Mouse (Mus musculus): ENCODE measurements around the gene Ccdc183. TPM values are rescaled to one million over a fixed set of nuclear protein-coding genes. Genes with fewer than 3 reads are reported as not detected.
A peak's percentile ranks its signal among the peaks of the same experiment; 100 is the strongest.

Gene Ccdc183
- polyA plus RNA-seq, 1 experiment from 2014 or later, result 0.11 TPM

- H3K4me2 ChIP-seq (ENCODE audit: low read depth, low read length), result peak overlapping the region; percentile 92; the same call in 1 of the 2 replicates
- H3K27me3 ChIP-seq (ENCODE audit: control insufficient read depth, insufficient read depth, low read length), result peaks cover 26% of the 10 kb centered on the region
- no peak for ATAC-seq (replicated peaks; ENCODE audit: extremely low read depth, insufficient read depth, low FRiP score)
- no peak overlapping the region for H3K4me3 ChIP-seq (ENCODE audit: low read length)
- no peak overlapping the region for H3K9ac ChIP-seq (ENCODE audit: low read length)
- no peak overlapping the region for H3K27ac ChIP-seq (ENCODE audit: low read length)
- no peaks in the 10 kb centered on the region for H3K36me3 ChIP-seq (ENCODE audit: control insufficient read depth, insufficient read depth)
- WGBS, result 70% methylated on average over 4 of the region's 4 CpGs
- H3K9me3 ChIP-seq (replicated peaks; ENCODE audit: control insufficient read depth, low read length), result no peaks in the 10 kb centered on the region
- H3K4me1 ChIP-seq (ENCODE audit: control insufficient read depth, insufficient read depth, low read length), result peaks cover 11% of the 10 kb centered on the region
These were observed 3.4 kb upstream of the Ccdc183 start for GRCm38 (mm10) chr2:25620852-25621228.

DNA sequence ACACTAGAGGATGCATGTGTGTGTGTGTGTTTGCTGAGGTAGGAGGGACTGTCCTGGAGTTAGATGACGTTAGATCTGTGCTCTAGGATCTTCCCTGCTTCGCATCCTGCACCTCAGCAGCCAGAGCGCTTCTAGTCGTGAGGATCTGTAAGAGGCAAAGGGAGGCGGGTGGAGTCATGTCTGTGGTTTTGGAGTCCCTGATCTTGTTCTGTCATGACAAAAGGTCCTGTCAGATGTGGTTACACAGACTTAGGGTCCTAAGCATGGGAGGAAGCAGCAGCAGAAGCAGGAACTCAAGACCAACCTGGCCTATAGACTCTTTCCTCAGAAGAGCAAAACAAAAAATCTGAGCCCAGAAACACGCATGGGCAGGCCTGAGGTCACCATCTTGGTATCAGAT, 2.9 kb upstream of the Ccdc183 start:
- Histone ChIP-seq H3K27ac (ENCODE audit: low read length) (no peak overlapping the region), H3K9ac (ENCODE audit: low read length) (no peak overlapping the region), H3K4me1 (ENCODE audit: control insufficient read depth, insufficient read depth, low read length) (peaks cover 11% of the 10 kb centered on the region), H3K4me3 (ENCODE audit: low read length) (no peak overlapping the region), H3K36me3 (ENCODE audit: control insufficient read depth, insufficient read depth) (no peaks in the 10 kb centered on the region), H3K9me3 (replicated peaks; ENCODE audit: control insufficient read depth, low read length) (no peaks in the 10 kb centered on the region), H3K27me3 (ENCODE audit: control insufficient read depth, insufficient read depth, low read length) (peaks cover 30% of the 10 kb centered on the region), H3K4me2 (ENCODE audit: low read depth, low read length) (no peak overlapping the region)
- ATAC-seq (replicated peaks; ENCODE audit: extremely low read depth, insufficient read depth, low FRiP score), result no peak
- WGBS, result 77% methylated on average over 6 of the region's 6 CpGs

DNA sequence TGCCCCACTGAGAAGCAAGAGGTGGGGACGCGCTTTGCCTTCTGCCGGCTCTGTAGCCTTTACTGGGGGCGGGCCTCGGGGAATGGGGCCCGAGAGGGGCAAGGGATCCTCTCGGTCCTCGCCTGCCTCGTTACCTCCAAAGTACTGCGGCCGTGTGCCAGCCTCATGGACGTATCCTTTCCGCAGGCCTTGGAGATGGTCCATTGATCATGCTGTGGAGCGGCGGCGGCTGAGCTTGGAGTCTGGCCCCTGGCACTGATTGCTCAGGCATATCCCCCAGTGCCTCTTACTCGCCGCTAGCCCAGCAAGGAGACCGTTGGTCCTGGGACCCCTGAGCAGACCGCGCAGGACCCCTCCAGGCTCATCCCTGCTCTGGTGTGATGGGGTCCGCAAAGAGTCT, 1.1 kb downstream of the Ccdc183 start:
- 15% methylated on average over 22 of the region's 22 CpGs for WGBS

GRCm38 (mm10) chr2:25608671-25609070, 8.8 kb downstream of the Ccdc183 start:
- Histone ChIP-seq H3K4me1 (ENCODE audit: control insufficient read depth, insufficient read depth, low read length) (peaks cover 15% of the 10 kb centered on the region), H3K27ac (ENCODE audit: low read length) (peak overlapping the region; percentile 93), H3K9ac (ENCODE audit: low read length) (peak overlapping the region; percentile 99), H3K4me2 (ENCODE audit: low read depth, low read length) (peak overlapping the region; percentile 64), H3K4me3 (ENCODE audit: low read length) (peak overlapping the region; percentile 78), H3K27me3 (ENCODE audit: control insufficient read depth, insufficient read depth, low read length) (no peaks in the 10 kb centered on the region), H3K9me3 (replicated peaks; ENCODE audit: control insufficient read depth, low read length) (no peaks in the 10 kb centered on the region), H3K36me3 (ENCODE audit: control insufficient read depth, insufficient read depth) (no peaks in the 10 kb centered on the region)
- WGBS, result 62% methylated on average over 10 of the region's 10 CpGs
- no peak for ATAC-seq (replicated peaks; ENCODE audit: extremely low read depth, insufficient read depth, low FRiP score)

More for the DNA sequence above, 1.1 kb downstream of the Ccdc183 start:
- no peak for ATAC-seq (replicated peaks; ENCODE audit: extremely low read depth, insufficient read depth, low FRiP score)
- no peak overlapping the region for H3K27ac ChIP-seq (ENCODE audit: low read length)
- peak overlapping the region; percentile 25 for H3K4me3 ChIP-seq (ENCODE audit: low read length)
- H3K9me3 ChIP-seq (replicated peaks; ENCODE audit: control insufficient read depth, low read length), result no peaks in the 10 kb centered on the region
- peaks cover 45% of the 10 kb centered on the region for H3K27me3 ChIP-seq (ENCODE audit: control insufficient read depth, insufficient read depth, low read length)
- H3K4me2 ChIP-seq (ENCODE audit: low read depth, low read length), result peak overlapping the region; percentile 13; the same call in 1 of the 2 replicates
- H3K9ac ChIP-seq (ENCODE audit: low read length), result peak overlapping the region; percentile 28; the same call in 1 of the 2 replicates
- peaks cover 8% of the 10 kb centered on the region for H3K4me1 ChIP-seq (ENCODE audit: control insufficient read depth, insufficient read depth, low read length)
- H3K36me3 ChIP-seq (ENCODE audit: control insufficient read depth, insufficient read depth), result no peaks in the 10 kb centered on the region

- H3K9me3 ChIP-seq (replicated peaks; ENCODE audit: control insufficient read depth, low read length), result no peaks in the 10 kb centered on the region
- H3K27ac ChIP-seq (ENCODE audit: low read length), result peak within 1 kb of the TSS; percentile 93
- peaks cover 15% of the 10 kb centered on the region for H3K4me1 ChIP-seq (ENCODE audit: control insufficient read depth, insufficient read depth, low read length)
- H3K4me3 ChIP-seq (ENCODE audit: low read length), result peak within 1 kb of the TSS; percentile 78
- no peaks in the 10 kb centered on the region for H3K27me3 ChIP-seq (ENCODE audit: control insufficient read depth, insufficient read depth, low read length)
- peak; percentile 91 for ATAC-seq (replicated peaks; ENCODE audit: extremely low read depth, insufficient read depth, low FRiP score)
- H3K9ac ChIP-seq (ENCODE audit: low read length), result peak within 1 kb of the TSS; percentile 99
- H3K4me2 ChIP-seq (ENCODE audit: low read depth, low read length), result peak within 1 kb of the TSS; percentile 80
- under 1% methylated on average over 80 of the region's 80 CpGs for WGBS
- H3K36me3 ChIP-seq (ENCODE audit: control insufficient read depth, insufficient read depth), result no peaks in the 10 kb centered on the region
These were observed 9.5 kb downstream of the Ccdc183 start, which contains the start of gene Rabl6 for GRCm38 (mm10) chr2:25607761-25608622. Gene Rabl6, minus strand, starts transcription at chr2:25608521.

GRCm38 (mm10) chr2:25602526-25602925, 15.0 kb downstream of the Ccdc183 start:
- H3K27me3 ChIP-seq (ENCODE audit: control insufficient read depth, insufficient read depth, low read length), result no peaks in the 10 kb centered on the region
- H3K4me1 ChIP-seq (ENCODE audit: control insufficient read depth, insufficient read depth, low read length), result peaks cover 21% of the 10 kb centered on the region
- no peak overlapping the region for H3K9ac ChIP-seq (ENCODE audit: low read length)
- H3K4me3 ChIP-seq (ENCODE audit: low read length), result no peak overlapping the region
- no peak for ATAC-seq (replicated peaks; ENCODE audit: extremely low read depth, insufficient read depth, low FRiP score)
- WGBS, result 91% methylated on average over 5 of the region's 5 CpGs
- no peak overlapping the region for H3K4me2 ChIP-seq (ENCODE audit: low read depth, low read length)
- no peaks in the 10 kb centered on the region for H3K9me3 ChIP-seq (replicated peaks; ENCODE audit: control insufficient read depth, low read length)
- H3K27ac ChIP-seq (ENCODE audit: low read length), result no peak overlapping the region
- peaks cover 43% of the 10 kb centered on the region for H3K36me3 ChIP-seq (ENCODE audit: control insufficient read depth, insufficient read depth)

DNA sequence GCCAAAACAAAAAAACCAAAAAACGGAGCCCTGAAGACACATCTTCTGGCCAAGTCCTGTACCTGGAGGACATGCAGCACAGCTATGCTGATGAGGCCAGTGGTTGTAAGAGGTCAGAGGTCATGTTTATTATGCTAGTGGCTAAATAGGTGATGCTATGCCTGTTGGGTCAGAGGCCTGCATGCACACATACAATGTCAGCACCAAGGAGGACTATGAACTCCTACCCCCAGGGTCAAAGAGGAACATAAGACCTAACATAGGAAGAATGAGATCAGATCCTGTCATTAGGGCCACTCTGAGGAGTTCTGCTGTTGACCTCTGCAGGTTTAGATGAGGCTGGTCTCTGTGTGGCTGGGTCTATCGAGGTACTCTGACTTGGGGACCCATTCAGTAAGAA, 17.4 kb downstream of the Ccdc183 start:
- 85% methylated on average over 2 of the region's 2 CpGs for WGBS
- Histone ChIP-seq H3K27ac (ENCODE audit: low read length) (no peak overlapping the region), H3K27me3 (ENCODE audit: control insufficient read depth, insufficient read depth, low read length) (no peaks in the 10 kb centered on the region), H3K4me1 (ENCODE audit: control insufficient read depth, insufficient read depth, low read length) (peaks cover 12% of the 10 kb centered on the region), H3K36me3 (ENCODE audit: control insufficient read depth, insufficient read depth) (peaks cover 58% of the 10 kb centered on the region), H3K4me2 (ENCODE audit: low read depth, low read length) (no peak overlapping the region), H3K9ac (ENCODE audit: low read length) (no peak overlapping the region), H3K4me3 (ENCODE audit: low read length) (no peak overlapping the region), H3K9me3 (replicated peaks; ENCODE audit: control insufficient read depth, low read length) (no peaks in the 10 kb centered on the region)
- no peak for ATAC-seq (replicated peaks; ENCODE audit: extremely low read depth, insufficient read depth, low FRiP score)

DNA sequence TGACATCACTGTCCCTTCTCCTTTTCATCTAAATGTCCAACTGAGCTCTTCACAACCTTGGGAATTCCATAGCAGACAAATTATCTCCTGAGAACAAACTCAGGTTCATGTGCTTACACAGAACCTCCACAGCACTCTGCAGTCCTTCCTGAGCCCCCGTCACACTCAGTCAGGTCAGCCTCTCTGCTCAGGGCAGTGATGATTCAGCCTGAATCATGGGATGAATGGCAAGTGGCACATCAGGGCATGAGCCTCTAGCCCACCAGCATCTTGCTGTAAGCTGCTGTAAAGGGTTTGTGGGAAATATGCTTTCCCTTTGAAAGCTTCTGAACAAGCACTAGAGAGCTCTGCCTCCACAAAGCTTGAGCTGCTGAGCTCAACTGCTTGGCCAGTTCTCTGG, 18.7 kb downstream of the Ccdc183 start:
- no peak overlapping the region for H3K4me3 ChIP-seq (ENCODE audit: low read length)
- ATAC-seq (replicated peaks; ENCODE audit: extremely low read depth, insufficient read depth, low FRiP score), result no peak
- no peaks in the 10 kb centered on the region for H3K9me3 ChIP-seq (replicated peaks; ENCODE audit: control insufficient read depth, low read length)
- H3K36me3 ChIP-seq (ENCODE audit: control insufficient read depth, insufficient read depth), result peaks cover 63% of the 10 kb centered on the region
- H3K4me2 ChIP-seq (ENCODE audit: low read depth, low read length), result no peak overlapping the region
- H3K4me1 ChIP-seq (ENCODE audit: control insufficient read depth, insufficient read depth, low read length), result peaks cover 12% of the 10 kb centered on the region
- no peak overlapping the region for H3K27ac ChIP-seq (ENCODE audit: low read length)
- H3K27me3 ChIP-seq (ENCODE audit: control insufficient read depth, insufficient read depth, low read length), result no peaks in the 10 kb centered on the region
- no peak overlapping the region for H3K9ac ChIP-seq (ENCODE audit: low read length)
- 92% methylated on average over 1 of the region's 1 CpGs for WGBS

DNA sequence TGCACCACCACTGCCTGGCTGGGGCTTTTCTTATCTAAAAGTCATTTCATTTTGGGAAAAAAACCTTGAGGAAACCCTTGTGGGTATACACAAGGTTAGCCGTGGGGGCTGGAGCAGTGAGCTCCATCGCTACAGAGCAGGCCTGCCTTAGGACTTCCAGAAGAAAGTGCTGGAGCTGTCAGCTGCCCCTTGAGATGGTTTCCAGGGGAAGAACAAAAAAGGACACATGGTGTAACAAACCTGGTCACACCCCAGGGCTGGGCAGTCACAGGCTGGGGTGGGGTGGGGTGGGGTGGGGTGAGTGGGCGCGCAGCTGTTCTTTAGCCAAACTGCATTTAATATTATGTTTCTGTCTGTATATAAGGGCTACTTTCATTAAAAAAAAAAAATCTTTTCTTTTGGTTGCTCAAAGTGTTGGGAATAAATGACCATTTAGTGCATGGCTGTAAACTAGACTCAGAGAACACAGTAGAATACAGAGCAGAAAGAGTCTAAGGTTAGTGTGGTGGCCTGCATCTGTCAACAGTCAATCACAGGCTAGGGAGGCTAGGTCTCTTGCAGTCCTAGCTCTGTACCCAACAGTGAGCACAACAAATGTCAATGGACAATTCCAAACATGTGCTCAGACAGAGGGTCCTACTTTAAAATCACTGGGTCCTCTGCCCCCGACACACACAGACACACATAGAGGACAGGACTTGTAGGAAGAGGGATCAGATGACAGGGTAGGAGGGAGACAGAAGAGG, 20.5 kb downstream of the Ccdc183 start:
- H3K4me1 ChIP-seq (ENCODE audit: control insufficient read depth, insufficient read depth, low read length), result peaks cover 12% of the 10 kb centered on the region
- H3K9me3 ChIP-seq (replicated peaks; ENCODE audit: control insufficient read depth, low read length), result no peaks in the 10 kb centered on the region
- no peak overlapping the region for H3K4me2 ChIP-seq (ENCODE audit: low read depth, low read length)
- peaks cover 76% of the 10 kb centered on the region for H3K36me3 ChIP-seq (ENCODE audit: control insufficient read depth, insufficient read depth)
- WGBS, result 94% methylated on average over 5 of the region's 5 CpGs
- H3K27ac ChIP-seq (ENCODE audit: low read length), result no peak overlapping the region
- H3K9ac ChIP-seq (ENCODE audit: low read length), result no peak overlapping the region
- H3K27me3 ChIP-seq (ENCODE audit: control insufficient read depth, insufficient read depth, low read length), result no peaks in the 10 kb centered on the region
- no peak for ATAC-seq (replicated peaks; ENCODE audit: extremely low read depth, insufficient read depth, low FRiP score)
- no peak overlapping the region for H3K4me3 ChIP-seq (ENCODE audit: low read length)
